Mouse (Mus musculus) G1E (cell line): ENCODE results near the gene Dohh. TPM values are rescaled to one million over a fixed set of nuclear protein-coding genes. Genes with fewer than 3 reads are reported as not detected.
A peak's percentile ranks its signal among the peaks of the same experiment; 100 is the strongest.

Source experiments
- ATAC-seq: 2 replicates; pipeline ENCODE4 v1.8.0; 2016; ENCODE audit warnings: mild to moderate bottlenecking; ENCODE audit not compliant: insufficient number of reproducible peaks, poor library complexity, low FRiP score, severe bottlenecking; ENCODE audit errors: extremely low read depth
- DNase-seq: peaks from one replicate; pipeline ENCODE4 v3.0.0; 2012; ENCODE audit warnings: low spot score
- H3K27me3 ChIP-seq: 2 replicates; pipeline ENCODE4 v1.6.1; 2012; ENCODE audit warnings: mild to moderate bottlenecking, low read length, inconsistent platforms; ENCODE audit not compliant: insufficient read depth
- H3K36me3 ChIP-seq: replicated peaks from 2 replicates; pipeline ENCODE3; 2012; ENCODE audit warnings: mild to moderate bottlenecking, inconsistent platforms
- H3K4me1 ChIP-seq: 2 replicates; pipeline ENCODE4 v1.6.1; 2012; ENCODE audit warnings: low read depth, low read length, inconsistent platforms, mixed read lengths; ENCODE audit not compliant: insufficient read depth
- H3K4me3 ChIP-seq: 2 replicates; pipeline ENCODE4 v1.5.1; 2012; ENCODE audit warnings: low read depth, mild to moderate bottlenecking, inconsistent platforms, low read length, moderate library complexity, mixed read lengths
- H3K9me3 ChIP-seq: replicated peaks from 2 replicates; pipeline ENCODE4 v1.6.1; 2012; ENCODE audit warnings: inconsistent platforms
- CTCF ChIP-seq: IDR thresholded peaks from 2 replicates; pipeline ENCODE4 v1.5.1; 2012; ENCODE audit warnings: low read depth, low read length, inconsistent platforms, mixed read lengths
- GATA1 ChIP-seq: IDR thresholded peaks from 2 replicates; pipeline ENCODE4 v1.6.1; 2012; ENCODE audit warnings: borderline replicate concordance, low read length, inconsistent platforms, mixed read lengths
- GATA2 ChIP-seq: IDR thresholded peaks from 2 replicates; pipeline ENCODE4 v1.6.1; 2012; ENCODE audit warnings: low read depth, low read length, inconsistent platforms, borderline replicate concordance
- POLR2AphosphoS5 ChIP-seq: IDR thresholded peaks from 2 replicates; pipeline ENCODE4 v1.6.1; 2012; ENCODE audit warnings: low read depth, low read length, inconsistent platforms; ENCODE audit not compliant: insufficient replicate concordance
- TAL1 ChIP-seq: conservative IDR thresholded peaks from 2 replicates; pipeline ENCODE4 v1.6.1; 2012; ENCODE audit warnings: low read depth, low read length, inconsistent platforms, mixed read lengths
- polyA plus RNA-seq: library from polyadenylated mRNA; stranded (reverse); fragments of >175 nt; gene quantifications from 2 replicates; pipeline ENCODE4 v1.2.3, GENCODE M21; 2012
- total RNA-seq, 2 experiments: library from RNA; stranded (forward) in 1 of 2; stranded (reverse) in 1 of 2; fragments of 200-1000 nt in 1 of 2; fragments of >200 nt in 1 of 2; fragmentation: Nextera tagmentation in 1 of 2; gene quantifications; 2 replicates each; pipeline ENCODE4 v1.2.3; 2014 to 2017

Dohh gene
- total and polyA plus RNA-seq, 3 experiments: 11.9 to 186 (median 60.4) TPM

DNA sequence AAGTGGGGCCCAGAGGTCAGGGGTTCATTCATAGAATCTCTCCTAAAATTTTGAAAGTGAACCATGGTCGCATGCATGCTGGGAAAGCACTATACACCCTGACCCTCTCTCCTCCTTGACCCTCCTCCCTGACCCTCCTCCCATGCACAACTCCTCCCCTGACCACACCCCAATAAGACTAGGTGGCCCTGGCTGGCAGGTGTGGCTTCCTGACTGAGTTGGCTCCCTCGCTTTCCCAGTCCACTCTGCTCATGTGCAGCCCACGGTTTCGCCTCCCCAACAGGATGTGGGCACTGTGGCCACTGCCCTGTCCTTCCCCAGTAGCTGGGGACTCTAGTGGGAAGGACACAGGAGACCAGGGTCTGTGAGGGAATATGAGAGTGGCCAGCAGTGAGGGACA lies 26.1 kb downstream of the Dohh start:
- Histone ChIP-seq H3K36me3 (peaks cover 40% of the 10 kb centered on the region), H3K9me3 (no peaks in the 10 kb centered on the region), H3K4me3 (peak overlapping the region; percentile 45; the same call in 1 of the 2 replicates), H3K27me3 (peaks cover 27% of the 10 kb centered on the region; the same call in 1 of the 2 replicates), H3K4me1 (peaks cover 100% of the 10 kb centered on the region)
- TF ChIP-seq CTCF (no peak), GATA2 (no peak), TAL1 (no peak), GATA1 (no peak), POLR2AphosphoS5 (no peak)
- DNase-seq (no peak), ATAC-seq (no peak)

DNA sequence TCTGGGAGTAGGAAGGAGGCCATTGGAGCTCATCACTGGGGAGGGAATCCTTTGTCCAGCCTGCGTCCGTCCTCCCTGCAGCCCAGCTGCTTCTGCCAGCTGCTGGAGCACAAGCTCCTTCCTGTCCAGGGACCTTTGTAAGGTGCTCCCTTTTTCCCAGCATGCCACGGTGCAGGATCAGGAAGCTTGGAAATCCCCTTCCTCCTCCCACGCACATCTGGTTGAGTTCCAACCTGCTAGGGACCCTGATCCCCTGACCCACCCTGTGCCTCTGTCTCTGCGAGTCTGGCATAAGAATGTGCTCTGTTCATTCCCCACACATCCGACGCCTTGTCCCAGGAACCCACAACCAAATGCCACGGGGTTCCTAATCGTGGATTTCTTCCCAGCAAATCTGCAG lies 26.8 kb downstream of the Dohh start:
- no peak for ATAC-seq
- Histone ChIP-seq H3K9me3 (no peaks in the 10 kb centered on the region), H3K27me3 (peaks cover 30% of the 10 kb centered on the region; the same call in 1 of the 2 replicates), H3K4me1 (peaks cover 100% of the 10 kb centered on the region), H3K36me3 (peaks cover 34% of the 10 kb centered on the region), H3K4me3 (peak overlapping the region; percentile 45; the same call in 1 of the 2 replicates)
- TF ChIP-seq GATA1 (no peak), TAL1 (no peak), POLR2AphosphoS5 (no peak), GATA2 (no peak), CTCF (no peak)
- no peak for DNase-seq

DNA sequence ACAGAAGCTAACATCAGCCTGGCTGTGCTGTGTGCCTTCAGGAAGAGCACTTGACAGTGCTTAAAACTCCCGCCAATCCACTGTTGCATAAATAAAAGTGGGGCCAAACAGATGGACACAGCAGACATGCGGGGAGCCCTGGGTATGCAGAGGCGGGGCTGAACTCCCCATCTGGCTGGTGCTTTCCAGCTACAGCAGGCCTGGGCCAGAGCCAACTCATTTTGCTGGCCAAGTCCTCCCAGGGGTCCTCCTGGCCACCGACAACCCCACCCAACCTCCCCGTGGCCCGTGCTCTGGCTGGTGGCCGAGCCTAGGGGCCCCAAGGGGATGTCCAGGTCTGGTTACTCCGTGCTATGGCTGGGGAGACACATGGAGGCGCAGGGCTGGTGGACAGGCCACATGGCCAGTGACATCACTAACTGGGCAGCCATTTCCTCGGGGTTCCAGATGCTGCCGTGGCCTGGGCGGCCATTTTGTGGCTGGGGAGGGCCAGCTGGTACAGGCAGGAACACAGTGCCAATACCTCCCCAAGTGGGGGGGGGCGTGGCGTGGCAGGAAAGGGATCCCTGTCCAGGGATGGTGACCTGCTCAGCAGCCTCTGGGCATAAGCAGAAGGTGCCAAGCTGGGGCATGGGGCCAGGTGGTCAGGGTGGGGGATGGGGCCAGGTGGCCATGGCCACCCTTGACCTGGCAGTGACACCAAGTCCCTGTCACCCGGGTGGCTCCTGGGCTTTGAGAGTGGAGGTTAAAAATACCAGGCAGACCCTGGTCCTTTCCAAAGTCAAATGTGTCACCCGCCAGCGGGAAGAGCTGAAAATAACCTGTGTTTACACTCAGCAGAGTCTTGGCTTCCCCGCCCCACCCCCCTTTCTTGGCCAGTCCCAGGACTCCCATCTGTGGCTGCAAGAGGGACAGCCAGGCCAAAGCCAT lies 27.5 kb downstream of the Dohh start:
- H3K9me3 ChIP-seq: no peaks in the 10 kb centered on the region
- ATAC-seq (no peak), DNase-seq (no peak)
- peaks cover 23% of the 10 kb centered on the region; the same call in 1 of the 2 replicates for H3K27me3 ChIP-seq
- peaks cover 99% of the 10 kb centered on the region for H3K4me1 ChIP-seq
- H3K4me3 ChIP-seq: peak overlapping the region; percentile 36; the same call in 1 of the 2 replicates
- no peak for TF ChIP-seq GATA2
- no peak for TF ChIP-seq CTCF
- TF ChIP-seq TAL1: no peak
- TF ChIP-seq GATA1: no peak
- TF ChIP-seq POLR2AphosphoS5: no peak
- peaks cover 28% of the 10 kb centered on the region for H3K36me3 ChIP-seq

DNA sequence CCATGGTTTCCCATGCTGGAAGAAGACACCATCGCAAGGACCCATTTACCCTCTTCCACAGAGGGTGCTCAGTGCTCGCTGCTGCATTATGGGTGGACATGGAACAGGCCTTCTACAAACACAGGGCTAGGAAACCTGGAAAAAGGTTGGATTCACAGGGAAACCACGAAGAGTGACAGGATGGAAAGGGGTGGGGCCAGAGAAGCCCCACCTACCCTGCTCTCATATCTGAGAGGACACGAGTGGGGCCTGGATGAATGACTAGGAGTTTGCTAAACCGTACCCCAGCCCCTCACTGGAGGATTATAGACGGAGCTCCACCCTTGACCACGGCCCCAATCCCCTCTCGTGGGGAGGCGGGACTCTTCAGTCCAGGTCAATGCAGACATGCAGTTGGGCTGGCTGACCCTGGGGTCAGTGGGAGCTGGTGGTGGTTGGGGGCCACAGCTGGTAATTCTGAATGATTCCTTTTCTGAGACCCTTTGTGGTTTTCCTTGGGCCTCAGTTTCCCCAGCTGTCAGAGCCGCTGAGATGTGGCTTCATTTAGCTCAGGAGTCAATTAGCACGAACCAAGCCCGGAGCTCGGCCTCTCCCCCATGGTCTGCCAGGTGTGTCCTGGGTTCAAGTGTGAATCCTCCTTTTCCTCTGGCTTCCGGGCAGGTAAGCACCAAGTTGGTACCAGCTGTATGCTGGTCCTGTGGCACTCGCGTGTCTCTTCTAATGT lies 28.5 kb downstream of the Dohh start:
- DNase-seq (no peak), ATAC-seq (no peak)
- H3K27me3 ChIP-seq: peaks cover 22% of the 10 kb centered on the region
- no peak for TF ChIP-seq GATA2
- no peaks in the 10 kb centered on the region for H3K9me3 ChIP-seq
- peaks cover 98% of the 10 kb centered on the region for H3K4me1 ChIP-seq
- H3K4me3 ChIP-seq: no peak overlapping the region; the same call in 1 of the 2 replicates
- peaks cover 28% of the 10 kb centered on the region for H3K36me3 ChIP-seq

DNA sequence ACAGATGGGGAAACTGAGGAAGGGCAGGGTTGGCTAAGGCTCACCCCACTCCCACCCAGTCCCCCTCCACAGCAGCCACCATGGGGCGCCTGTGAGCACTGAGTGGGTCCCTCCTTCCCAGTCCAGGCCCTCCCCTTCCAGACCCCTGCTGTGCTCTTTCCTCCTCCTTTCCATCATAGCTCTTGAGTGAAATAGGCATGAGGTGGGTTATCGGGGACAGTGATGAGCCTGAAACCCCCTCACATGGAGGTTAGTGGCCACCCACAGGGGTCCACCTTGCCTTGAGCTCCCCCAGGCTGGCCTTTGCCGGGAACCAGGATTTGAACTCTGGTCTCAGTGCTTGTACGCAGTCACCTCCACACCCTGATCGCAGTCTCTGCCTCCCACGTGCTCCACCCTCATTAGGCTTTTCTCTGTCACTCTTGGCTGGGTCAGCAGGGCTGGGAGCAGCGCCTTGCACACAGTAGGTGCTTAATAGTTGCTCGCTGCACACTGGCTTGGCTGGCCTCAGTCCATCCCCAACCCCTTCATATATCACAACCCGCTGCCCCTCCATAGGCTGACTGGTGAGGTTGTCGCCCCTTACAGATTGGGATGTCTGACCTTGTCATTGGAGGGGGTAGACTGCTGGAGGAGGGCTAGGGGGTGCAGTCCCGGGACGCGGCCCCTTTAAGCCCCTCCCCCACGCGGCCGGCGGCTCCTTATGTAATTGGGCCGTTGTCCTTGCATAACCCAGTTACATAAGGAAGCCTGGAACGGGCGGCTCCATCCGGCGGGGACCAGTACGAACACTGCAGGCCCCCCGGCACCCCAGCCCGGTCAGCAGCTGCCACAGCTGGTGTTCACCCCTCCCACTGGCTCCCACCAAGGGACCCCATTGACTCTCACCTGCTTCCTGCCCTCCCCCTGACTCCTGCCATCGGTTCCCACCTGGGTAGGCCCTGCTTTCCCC lies 29.4 kb downstream of the Dohh start:
- Histone ChIP-seq H3K36me3 (peaks cover 26% of the 10 kb centered on the region), H3K4me1 (peaks cover 94% of the 10 kb centered on the region), H3K9me3 (no peaks in the 10 kb centered on the region), H3K4me3 (peak overlapping the region; percentile 53; the same call in 1 of the 2 replicates), H3K27me3 (peaks cover 21% of the 10 kb centered on the region)
- ATAC-seq (no peak), DNase-seq (no peak)
- TF ChIP-seq GATA1 (no peak), GATA2 (no peak), CTCF (no peak), POLR2AphosphoS5 (no peak), TAL1 (no peak)
